Mouse (Mus musculus) forebrain, embryonic 14.5 days (tissue): Measurements from ENCODE around the gene Rpgrip1. TPM values are rescaled to one million over a fixed set of nuclear protein-coding genes. Genes with fewer than 3 reads are reported as not detected.

ENCODE experiments used
- ATAC-seq: fragments of 200-750 bp; cut with Nextera tagmentation; 2 replicates; pipeline ENCODE4 v1.8.0; 2017; ENCODE audit warnings: mild to moderate bottlenecking, moderate library complexity
- DNase-seq: peaks from one replicate; pipeline ENCODE4 v3.0.0-alpha.2; 2015; ENCODE audit warnings: low spot score
- H3K27ac ChIP-seq: fragments of 300-500 bp; sonication (generic); 2 replicates; pipeline ENCODE4 v1.5.1; 2014; ENCODE audit warnings: low read depth, mild to moderate bottlenecking, control low read depth, low read length, moderate library complexity
- H3K27me3 ChIP-seq: fragments of 300-500 bp; sonication (generic); replicated peaks from 2 replicates; pipeline ENCODE4 v1.6.1; 2014; ENCODE audit warnings: low read length, control low read depth, mixed read lengths; ENCODE audit not compliant: control insufficient read depth, insufficient read depth
- H3K36me3 ChIP-seq: fragments of 300-500 bp; sonication (generic); 2 replicates; pipeline ENCODE4 v1.6.1; 2014; ENCODE audit warnings: low read length, control low read depth; ENCODE audit not compliant: control insufficient read depth, insufficient read depth
- H3K4me1 ChIP-seq: fragments of 300-500 bp; sonication (generic); 2 replicates; pipeline ENCODE4 v1.6.1; 2014; ENCODE audit warnings: antibody characterized with exemption, low read length, control low read depth; ENCODE audit not compliant: control insufficient read depth, insufficient read depth
- H3K4me2 ChIP-seq: fragments of 300-500 bp; sonication (generic); 2 replicates; pipeline ENCODE4 v1.6.1; 2014; ENCODE audit warnings: mild to moderate bottlenecking, control low read depth, low read length
- H3K4me3 ChIP-seq: fragments of 300-500 bp; sonication (generic); 2 replicates; pipeline ENCODE4 v1.5.1; 2014; ENCODE audit warnings: low read depth, low read length, control low read depth
- H3K9ac ChIP-seq: fragments of 300-500 bp; sonication (generic); 2 replicates; pipeline ENCODE4 v1.6.1; 2014; ENCODE audit warnings: mild to moderate bottlenecking, low read length, control low read depth, moderate library complexity
- H3K9me3 ChIP-seq: fragments of 300-500 bp; sonication (generic); replicated peaks from 2 replicates; pipeline ENCODE4 v1.6.1; 2016; ENCODE audit warnings: low read length, control low read depth, mixed read lengths; ENCODE audit not compliant: control insufficient read depth
- WGBS: fragments of 180-500 bp; shearing (Covaris S2); extraction: QIAGEN DNeasy Blood & Tissue Kit; methylation state at CpG from one replicate; pipeline ENCODE4 v1.1.7; 2014; 5-methylcytosine and 5-hydroxymethylcytosine counted together
- polyA plus RNA-seq: library from polyadenylated mRNA; unstranded; fragments of >200 nt; fragmentation: Nextera tagmentation; extraction: Ambion mirVana; gene quantifications from 2 replicates; pipeline ENCODE4 v1.2.1, GENCODE M21; 2014

Rpgrip1 gene
- polyA plus RNA-seq, 1 experiment from 2014 or later, result 52.3 TPM

GRCm38 (mm10) chr14:52108025-52108424, 2.5 kb upstream of the Rpgrip1 start:
- Histone ChIP-seq H3K9me3 (no peaks in the 10 kb centered on the region), H3K4me1 (peaks cover 4% of the 10 kb centered on the region; the same call in 1 of the 2 replicates), H3K27me3 (no peaks in the 10 kb centered on the region), H3K4me2 (no peak overlapping the region), H3K4me3 (no peak overlapping the region), H3K36me3 (no peaks in the 10 kb centered on the region), H3K9ac (no peak overlapping the region), H3K27ac (no peak overlapping the region)
- WGBS, result 81% methylated on average over 2 of the region's 2 CpGs
- no peak for DNase-seq
- ATAC-seq, result no peak

- DNase-seq (no peak), ATAC-seq (no peak)
- no peaks in the 10 kb centered on the region for H3K36me3 ChIP-seq
- no peak overlapping the region for H3K4me2 ChIP-seq
- no peak overlapping the region for H3K27ac ChIP-seq
- H3K27me3 ChIP-seq, result no peaks in the 10 kb centered on the region
- H3K4me1 ChIP-seq, result no peaks in the 10 kb centered on the region; the same call in 1 of the 2 replicates
- H3K9me3 ChIP-seq, result no peaks in the 10 kb centered on the region
- WGBS, result 81% methylated on average over 1 of the region's 1 CpGs
- no peak overlapping the region for H3K9ac ChIP-seq
- no peak overlapping the region for H3K4me3 ChIP-seq
Measured at GRCm38 (mm10) chr14:52114101-52114500, 3.6 kb downstream of the Rpgrip1 start.

GRCm38 (mm10) chr14:52117241-52117640, 6.7 kb downstream of the Rpgrip1 start:
- Histone ChIP-seq H3K4me2 (no peak overlapping the region), H3K4me3 (no peak overlapping the region), H3K9ac (no peak overlapping the region), H3K4me1 (no peaks in the 10 kb centered on the region; the same call in 1 of the 2 replicates), H3K27ac (no peak overlapping the region), H3K9me3 (no peaks in the 10 kb centered on the region), H3K36me3 (no peaks in the 10 kb centered on the region), H3K27me3 (no peaks in the 10 kb centered on the region)
- DNase-seq (no peak), ATAC-seq (no peak)
- 95% methylated on average over 5 of the region's 5 CpGs for WGBS

GRCm38 (mm10) chr14:52118456-52118822, 7.9 kb downstream of the Rpgrip1 start:
- no peak overlapping the region; the same call in 1 of the 2 replicates for H3K27ac ChIP-seq
- DNase-seq, result peak; percentile 35
- H3K27me3 ChIP-seq, result 0 out of 2 replicates have a peak, but pooled peaks cover 2% of the 10 kb centered on the region
- peak; percentile 49; the same call in 1 of the 2 replicates for ATAC-seq
- H3K9me3 ChIP-seq, result no peaks in the 10 kb centered on the region
- H3K4me1 ChIP-seq, result no peaks in the 10 kb centered on the region; the same call in 1 of the 2 replicates
- no peaks in the 10 kb centered on the region for H3K36me3 ChIP-seq
- peak overlapping the region; percentile 50; the same call in 1 of the 2 replicates for H3K4me3 ChIP-seq
- peak overlapping the region; percentile 81; the same call in 1 of the 2 replicates for H3K9ac ChIP-seq
- 21% methylated on average over 8 of the region's 8 CpGs for WGBS
- H3K4me2 ChIP-seq, result peak overlapping the region; percentile 94

GRCm38 (mm10) chr14:52118823-52119608, 8.5 kb downstream of the Rpgrip1 start:
- 1% methylated on average over 38 of the region's 38 CpGs for WGBS
- H3K4me1 ChIP-seq, result no peaks in the 10 kb centered on the region; the same call in 1 of the 2 replicates
- H3K4me2 ChIP-seq, result peak overlapping the region; percentile 94
- H3K9me3 ChIP-seq, result no peaks in the 10 kb centered on the region
- H3K4me3 ChIP-seq, result peak overlapping the region; percentile 50
- peak overlapping the region; percentile 81 for H3K9ac ChIP-seq
- 0 out of 2 replicates have a peak, but pooled peaks cover 2% of the 10 kb centered on the region for H3K27me3 ChIP-seq
- DNase-seq, result peak; percentile 70
- ATAC-seq, result peak; percentile 85
- H3K27ac ChIP-seq, result peak overlapping the region; percentile 72; the same call in 1 of the 2 replicates
- no peaks in the 10 kb centered on the region for H3K36me3 ChIP-seq

GRCm38 (mm10) chr14:52120169-52120568, 9.7 kb downstream of the Rpgrip1 start:
- no peak overlapping the region for H3K27ac ChIP-seq
- 63% methylated on average over 7 of the region's 7 CpGs for WGBS
- no peaks in the 10 kb centered on the region for H3K36me3 ChIP-seq
- H3K4me2 ChIP-seq, result peak overlapping the region; percentile 94
- ATAC-seq, result no peak
- 0 out of 2 replicates have a peak, but pooled peaks cover 2% of the 10 kb centered on the region for H3K27me3 ChIP-seq
- H3K4me3 ChIP-seq, result peak overlapping the region; percentile 50; the same call in 1 of the 2 replicates
- H3K9ac ChIP-seq, result peak overlapping the region; percentile 81
- no peak for DNase-seq
- no peaks in the 10 kb centered on the region; the same call in 1 of the 2 replicates for H3K4me1 ChIP-seq
- H3K9me3 ChIP-seq, result no peaks in the 10 kb centered on the region

GRCm38 (mm10) chr14:52123918-52124317, 13.4 kb downstream of the Rpgrip1 start:
- 21% methylated on average over 4 of the region's 4 CpGs for WGBS
- H3K4me2 ChIP-seq, result no peak overlapping the region
- H3K9ac ChIP-seq, result no peak overlapping the region
- no peak overlapping the region for H3K4me3 ChIP-seq
- no peaks in the 10 kb centered on the region for H3K4me1 ChIP-seq
- DNase-seq (peak; percentile 77), ATAC-seq (peak; percentile 51)
- no peak overlapping the region for H3K27ac ChIP-seq
- H3K9me3 ChIP-seq, result no peaks in the 10 kb centered on the region
- 0 out of 2 replicates have a peak, but pooled peaks cover 2% of the 10 kb centered on the region for H3K27me3 ChIP-seq
- H3K36me3 ChIP-seq, result no peaks in the 10 kb centered on the region

GRCm38 (mm10) chr14:52124636-52125035, 14.1 kb downstream of the Rpgrip1 start:
- no peaks in the 10 kb centered on the region for H3K9me3 ChIP-seq
- ATAC-seq, result no peak
- H3K9ac ChIP-seq, result no peak overlapping the region
- H3K4me2 ChIP-seq, result no peak overlapping the region
- no peak overlapping the region for H3K27ac ChIP-seq
- no peak overlapping the region for H3K4me3 ChIP-seq
- 95% methylated on average over 3 of the region's 3 CpGs for WGBS
- 0 out of 2 replicates have a peak, but pooled peaks cover 2% of the 10 kb centered on the region for H3K27me3 ChIP-seq
- no peak for DNase-seq
- H3K4me1 ChIP-seq, result no peaks in the 10 kb centered on the region
- H3K36me3 ChIP-seq, result no peaks in the 10 kb centered on the region

GRCm38 (mm10) chr14:52133584-52133983, 23.1 kb downstream of the Rpgrip1 start:
- H3K4me3 ChIP-seq, result no peak overlapping the region
- H3K9me3 ChIP-seq, result no peaks in the 10 kb centered on the region
- WGBS, result 85% methylated on average over 5 of the region's 5 CpGs
- ATAC-seq (no peak), DNase-seq (no peak)
- H3K27me3 ChIP-seq, result no peaks in the 10 kb centered on the region
- no peak overlapping the region for H3K9ac ChIP-seq
- no peak overlapping the region for H3K27ac ChIP-seq
- H3K36me3 ChIP-seq, result no peaks in the 10 kb centered on the region
- no peak overlapping the region for H3K4me2 ChIP-seq
- H3K4me1 ChIP-seq, result no peaks in the 10 kb centered on the region
